Mouse (Mus musculus) bone marrow, adult 2 months (tissue): ENCODE data around the gene Sun2.

Experiments used
- CTCF ChIP-seq: fragments of 200-500 bp; IDR thresholded peaks from 2 replicates; pipeline ENCODE4 v1.5.1; 2011; ENCODE audit warnings: low read length, control low read depth; ENCODE audit not compliant: control insufficient read depth, insufficient read depth
- POLR2A ChIP-seq: fragments of 200-500 bp; IDR thresholded peaks from 2 replicates; pipeline ENCODE4 v1.6.1; 2011; ENCODE audit warnings: low read depth, mild to moderate bottlenecking, control low read depth, low read length, borderline replicate concordance; ENCODE audit not compliant: control insufficient read depth

DNA sequence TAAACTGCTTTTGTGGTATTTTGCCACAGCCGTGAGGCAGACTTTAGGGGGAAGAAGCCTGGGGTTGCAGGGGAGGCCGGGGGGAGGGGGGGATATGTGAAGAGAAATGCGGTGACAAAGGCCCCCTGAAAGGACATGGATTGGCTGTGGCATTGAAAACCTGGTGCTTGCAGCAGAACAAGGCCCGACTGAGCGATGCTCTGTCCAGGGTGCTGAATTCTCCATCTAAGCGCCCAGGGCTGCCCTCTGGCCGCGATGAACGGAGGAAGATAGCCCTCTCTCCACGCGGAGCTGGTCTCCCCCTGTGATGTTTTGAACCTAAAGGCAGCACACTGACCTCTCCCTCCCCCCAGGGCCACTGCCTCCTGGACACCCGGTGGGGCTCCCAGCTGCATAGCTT is 49.2 kb upstream of the Sun2 start:
- TF ChIP-seq POLR2A (no peak), CTCF (0 out of 2 replicates have a peak, but pooled peaks have one; percentile 3)
